Mouse (Mus musculus): ENCODE data around the gene Fam210b. TPM values are rescaled to one million over a fixed set of nuclear protein-coding genes. Genes with fewer than 3 reads are reported as not detected.

Gene Fam210b
- total RNA-seq, 1 experiment, result 1.6 TPM

GRCm38 (mm10) chr2:172378332-172378731 lies 33.0 kb downstream of the Fam210b start:
- in situ Hi-C loops (cut with MboI; ENCODE audit: low sequenced_read_pairs in 2 of 2, unreplicated experiment in 2 of 2), result no loop called here

GRCm38 (mm10) chr2:172380513-172380912 lies 35.1 kb downstream of the Fam210b start:
- Histone ChIP-seq H3K36me3 (ENCODE audit: control insufficient read depth, insufficient read depth, low read length, poor library complexity, severe bottlenecking) (peaks cover 55% of the 10 kb centered on the region), H3K27ac (ENCODE audit: insufficient read depth, low read depth, low read length, poor library complexity, severe bottlenecking) (no peak overlapping the region), H3K4me1 (ENCODE audit: control insufficient read depth in 2 of 2, insufficient read depth in 2 of 2, low read length in 2 of 2, poor library complexity in 1 of 2) (peaks cover 0 to 33% of the 10 kb centered on the region in 2 experiments; a peak in 1 of 4 replicates), H3K4me3 (ENCODE audit: insufficient read depth in 1 of 2, low read depth in 1 of 2, low read length in 2 of 2, poor library complexity in 1 of 2, severe bottlenecking in 1 of 2) (no peak overlapping the region), H3K9me3 (ENCODE audit: control insufficient read depth, insufficient read depth, low read depth, low read length) (no peaks in the 10 kb centered on the region), H3K9ac (ENCODE audit: insufficient read depth, low read depth, low read length, poor library complexity, severe bottlenecking) (no peak overlapping the region)
- no peak for TF ChIP-seq MAFK (IDR thresholded peaks at IDR 0.05; ENCODE audit: insufficient read depth, low read depth, low read length)
- TF ChIP-seq ZC3H11A (IDR thresholded peaks at IDR 0.05; ENCODE audit: borderline replicate concordance, low read depth, low read length), result no peak
- TF ChIP-seq HCFC1 (IDR thresholded peaks at IDR 0.05; ENCODE audit: borderline replicate concordance, insufficient read depth, low read length), result no peak
- no peak for TF ChIP-seq CHD2 (IDR thresholded peaks at IDR 0.05; ENCODE audit: low read depth, low read length)
- no peak for TF ChIP-seq ZNF384 (IDR thresholded peaks at IDR 0.05; ENCODE audit: low read depth, low read length)
- in situ Hi-C loops (cut with MboI; ENCODE audit: low sequenced_read_pairs in 2 of 2, unreplicated experiment in 2 of 2), result no loop called here
- DNase-seq (ENCODE audit: low read depth, low spot score), result no peak

More at GRCm38 (mm10) chr2:172378332-172378731, 33.0 kb downstream of the Fam210b start:
- no peak for TF ChIP-seq ZNF384 (IDR thresholded peaks at IDR 0.05; ENCODE audit: low read depth, low read length)
- no peak for TF ChIP-seq HCFC1 (IDR thresholded peaks at IDR 0.05; ENCODE audit: borderline replicate concordance, insufficient read depth, low read length)
- TF ChIP-seq ZC3H11A (IDR thresholded peaks at IDR 0.05; ENCODE audit: borderline replicate concordance, low read depth, low read length), result no peak
- TF ChIP-seq CHD2 (IDR thresholded peaks at IDR 0.05; ENCODE audit: low read depth, low read length), result no peak
- Histone ChIP-seq H3K27ac (ENCODE audit: insufficient read depth, low read depth, low read length, poor library complexity, severe bottlenecking) (no peak overlapping the region), H3K9me3 (ENCODE audit: control insufficient read depth, insufficient read depth, low read depth, low read length) (no peaks in the 10 kb centered on the region), H3K4me1 (ENCODE audit: control insufficient read depth in 2 of 2, insufficient read depth in 2 of 2, low read length in 2 of 2, poor library complexity in 1 of 2) (peaks cover 0 to 36% of the 10 kb centered on the region in 2 experiments; a peak in 1 of 4 replicates), H3K4me3 (ENCODE audit: insufficient read depth in 1 of 2, low read depth in 1 of 2, low read length in 2 of 2, poor library complexity in 1 of 2, severe bottlenecking in 1 of 2) (no peak overlapping the region), H3K9ac (ENCODE audit: insufficient read depth, low read depth, low read length, poor library complexity, severe bottlenecking) (no peak overlapping the region), H3K36me3 (ENCODE audit: control insufficient read depth, insufficient read depth, low read length, poor library complexity, severe bottlenecking) (peaks cover 67% of the 10 kb centered on the region)
- DNase-seq (ENCODE audit: low read depth, low spot score), result no peak

- DNase-seq (ENCODE audit: low read depth, low spot score), result no peak
- Histone ChIP-seq H3K27ac (ENCODE audit: insufficient read depth, low read depth, low read length, poor library complexity, severe bottlenecking) (no peak overlapping the region), H3K9ac (ENCODE audit: insufficient read depth, low read depth, low read length, poor library complexity, severe bottlenecking) (no peak overlapping the region), H3K4me3 (ENCODE audit: insufficient read depth in 1 of 2, low read depth in 1 of 2, low read length in 2 of 2, poor library complexity in 1 of 2, severe bottlenecking in 1 of 2) (no peak overlapping the region), H3K4me1 (ENCODE audit: control insufficient read depth in 2 of 2, insufficient read depth in 2 of 2, low read length in 2 of 2, poor library complexity in 1 of 2) (peaks cover 0 to 28% of the 10 kb centered on the region in 2 experiments; a peak in 1 of 4 replicates), H3K9me3 (ENCODE audit: control insufficient read depth, insufficient read depth, low read depth, low read length) (no peaks in the 10 kb centered on the region), H3K36me3 (ENCODE audit: control insufficient read depth, insufficient read depth, low read length, poor library complexity, severe bottlenecking) (peaks cover 48% of the 10 kb centered on the region)
- TF ChIP-seq MAFK (IDR thresholded peaks at IDR 0.05; ENCODE audit: insufficient read depth, low read depth, low read length) (no peak), ZC3H11A (IDR thresholded peaks at IDR 0.05; ENCODE audit: borderline replicate concordance, low read depth, low read length) (no peak)
- in situ Hi-C loops (cut with MboI; ENCODE audit: low sequenced_read_pairs in 2 of 2, unreplicated experiment in 2 of 2), result no loop called here
Measured at GRCm38 (mm10) chr2:172381341-172381740, 36.0 kb downstream of the Fam210b start.

- no peak overlapping the region for H3K9ac ChIP-seq (ENCODE audit: insufficient read depth, low read depth, low read length, poor library complexity, severe bottlenecking)
- DNase-seq (ENCODE audit: low read depth, low spot score), result no peak
- peaks cover 44% of the 10 kb centered on the region for H3K36me3 ChIP-seq (ENCODE audit: control insufficient read depth, insufficient read depth, low read length, poor library complexity, severe bottlenecking)
- TF ChIP-seq ZNF384 (IDR thresholded peaks at IDR 0.05; ENCODE audit: low read depth, low read length) (no peak), HCFC1 (IDR thresholded peaks at IDR 0.05; ENCODE audit: borderline replicate concordance, insufficient read depth, low read length) (no peak), CHD2 (IDR thresholded peaks at IDR 0.05; ENCODE audit: low read depth, low read length) (no peak), ZC3H11A (IDR thresholded peaks at IDR 0.05; ENCODE audit: borderline replicate concordance, low read depth, low read length) (no peak), MAFK (IDR thresholded peaks at IDR 0.05; ENCODE audit: insufficient read depth, low read depth, low read length) (no peak)
- H3K4me1 ChIP-seq (ENCODE audit: control insufficient read depth in 2 of 2, insufficient read depth in 2 of 2, low read length in 2 of 2, poor library complexity in 1 of 2), result peaks cover 0 to 26% of the 10 kb centered on the region in 2 experiments; a peak in 1 of 4 replicates
- no peak overlapping the region for H3K27ac ChIP-seq (ENCODE audit: insufficient read depth, low read depth, low read length, poor library complexity, severe bottlenecking)
- in situ Hi-C loops (cut with MboI; ENCODE audit: low sequenced_read_pairs in 2 of 2, unreplicated experiment in 2 of 2), result no loop called here
- no peak overlapping the region for H3K4me3 ChIP-seq (ENCODE audit: insufficient read depth in 1 of 2, low read depth in 1 of 2, low read length in 2 of 2, poor library complexity in 1 of 2, severe bottlenecking in 1 of 2)
- H3K9me3 ChIP-seq (ENCODE audit: control insufficient read depth, insufficient read depth, low read depth, low read length), result no peaks in the 10 kb centered on the region
Measured at GRCm38 (mm10) chr2:172381898-172382297, 36.5 kb downstream of the Fam210b start.

GRCm38 (mm10) chr2:172384715-172385114 lies 39.4 kb downstream of the Fam210b start:
- Histone ChIP-seq H3K27ac (ENCODE audit: insufficient read depth, low read depth, low read length, poor library complexity, severe bottlenecking) (no peak overlapping the region), H3K36me3 (ENCODE audit: control insufficient read depth, insufficient read depth, low read length, poor library complexity, severe bottlenecking) (peaks cover 24% of the 10 kb centered on the region), H3K9me3 (ENCODE audit: control insufficient read depth, insufficient read depth, low read depth, low read length) (no peaks in the 10 kb centered on the region), H3K4me1 (ENCODE audit: control insufficient read depth in 2 of 2, insufficient read depth in 2 of 2, low read length in 2 of 2, poor library complexity in 1 of 2) (peaks cover 0 to 12% of the 10 kb centered on the region in 2 experiments; a peak in 1 of 4 replicates), H3K9ac (ENCODE audit: insufficient read depth, low read depth, low read length, poor library complexity, severe bottlenecking) (no peak overlapping the region), H3K4me3 (ENCODE audit: insufficient read depth in 1 of 2, low read depth in 1 of 2, low read length in 2 of 2, poor library complexity in 1 of 2, severe bottlenecking in 1 of 2) (no peak overlapping the region)
- TF ChIP-seq HCFC1 (IDR thresholded peaks at IDR 0.05; ENCODE audit: borderline replicate concordance, insufficient read depth, low read length), result no peak
- TF ChIP-seq ZC3H11A (IDR thresholded peaks at IDR 0.05; ENCODE audit: borderline replicate concordance, low read depth, low read length), result no peak
- no peak for TF ChIP-seq ZNF384 (IDR thresholded peaks at IDR 0.05; ENCODE audit: low read depth, low read length)
- no peak for TF ChIP-seq CHD2 (IDR thresholded peaks at IDR 0.05; ENCODE audit: low read depth, low read length)
- TF ChIP-seq MAFK (IDR thresholded peaks at IDR 0.05; ENCODE audit: insufficient read depth, low read depth, low read length), result no peak
- in situ Hi-C loops (cut with MboI; ENCODE audit: low sequenced_read_pairs in 2 of 2, unreplicated experiment in 2 of 2), result no loop called here
- no peak for DNase-seq (ENCODE audit: low read depth, low spot score)

Measured in ES-E14 (cell line).